Mouse (Mus musculus) left cerebral cortex, adult 11 months (tissue): ENCODE measurements around the gene Cnot6.

Experiments
- DNase-seq: peaks from one replicate; pipeline ENCODE4 v3.0.0; 2022; ENCODE audit warnings: low spot score

Cnot6 gene

GRCm38 (mm10) chr11:49654651-49655050, 57.9 kb downstream of the Cnot6 start:
- no peak for DNase-seq

DNA sequence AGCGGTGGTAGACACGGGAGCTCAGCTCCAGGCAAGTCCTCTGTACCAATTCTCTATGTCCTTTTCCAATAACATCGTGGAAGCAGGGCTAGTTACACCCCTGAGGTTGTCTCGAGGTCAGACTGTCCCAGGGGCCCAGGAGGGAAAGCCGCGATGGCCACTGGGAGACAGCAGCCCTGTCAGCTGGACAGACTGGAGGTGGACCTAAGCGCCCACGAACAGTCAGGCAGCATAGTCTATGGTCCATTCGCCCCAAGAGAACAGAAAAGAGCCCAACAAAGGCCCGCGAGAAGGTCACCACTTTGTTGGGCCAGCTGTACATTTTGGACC, 59.5 kb downstream of the Cnot6 start:
- DNase-seq, result no peak

DNA sequence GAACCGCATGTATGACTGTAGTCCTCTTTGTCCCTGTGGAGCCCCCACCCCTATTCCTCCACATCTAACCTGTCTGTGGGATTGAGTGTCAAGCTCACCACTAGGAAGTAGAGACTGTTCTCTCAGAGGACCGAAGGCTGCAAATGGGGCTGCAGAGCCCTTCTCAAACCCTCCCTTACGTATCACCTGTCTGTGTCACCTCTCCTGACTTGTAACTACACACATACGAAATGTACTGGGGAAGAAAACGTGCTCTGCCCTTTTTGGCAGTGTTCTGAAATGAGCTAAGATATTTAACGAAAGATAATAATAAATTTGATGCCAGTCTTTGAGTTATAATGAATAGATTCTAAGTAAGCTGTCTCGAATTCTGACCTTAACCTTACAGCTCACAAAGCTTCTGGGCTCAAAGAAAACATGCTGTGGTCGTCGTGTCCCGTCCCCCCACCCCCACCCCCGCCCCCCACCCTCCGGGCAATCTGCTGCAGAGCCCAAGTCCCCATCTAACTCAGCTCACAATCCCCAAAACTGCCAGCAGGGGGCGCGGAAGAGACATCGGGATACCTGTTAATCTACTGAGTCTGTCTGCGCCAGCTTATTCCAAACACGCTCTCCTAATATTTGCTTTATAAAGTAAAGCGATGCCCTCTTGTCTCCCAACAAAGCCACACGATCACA, 60.0 kb downstream of the Cnot6 start:
- peak; percentile 73 for DNase-seq

- no peak for DNase-seq
Observed at GRCm38 (mm10) chr11:49651762-49652322, 60.7 kb downstream of the Cnot6 start.

DNA sequence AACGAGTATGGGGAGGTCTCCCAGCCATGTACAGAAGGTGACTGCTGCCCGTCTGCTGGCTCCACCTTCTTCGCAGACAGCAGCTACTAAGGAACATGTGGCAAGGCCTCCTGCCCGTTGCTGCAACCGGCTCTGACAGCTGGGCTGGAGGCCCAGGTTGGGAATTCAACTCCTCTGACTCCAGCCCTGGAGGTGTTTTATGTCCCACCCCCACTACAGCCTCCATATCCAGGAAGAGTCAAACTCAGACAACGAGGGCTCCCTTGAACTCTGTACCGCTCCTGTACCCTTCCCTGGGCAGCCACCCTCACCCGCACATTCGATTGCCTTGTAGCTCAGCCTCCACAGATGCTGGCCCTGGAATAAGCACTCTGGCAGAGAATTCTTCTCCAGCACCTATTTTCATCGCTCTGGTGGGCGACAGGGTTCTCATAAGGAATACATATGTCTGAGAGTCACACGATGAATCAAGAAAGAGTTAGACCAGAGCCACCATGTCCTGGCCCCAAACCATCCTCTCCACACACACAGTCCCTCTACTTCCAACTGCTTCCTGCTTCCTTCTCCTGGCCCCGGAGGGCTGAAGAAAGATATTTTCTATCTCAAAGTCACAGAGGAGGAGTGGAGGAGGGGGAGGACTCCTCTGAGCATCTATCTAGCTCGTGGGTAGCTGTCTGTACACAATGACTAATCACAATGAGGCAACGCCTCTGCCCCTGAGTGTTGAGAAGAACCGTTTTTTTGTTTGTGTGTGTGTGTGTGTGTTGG, 61.3 kb downstream of the Cnot6 start:
- peak; percentile 55 for DNase-seq

GRCm38 (mm10) chr11:49650113-49650993, 62.2 kb downstream of the Cnot6 start:
- no peak for DNase-seq

DNA sequence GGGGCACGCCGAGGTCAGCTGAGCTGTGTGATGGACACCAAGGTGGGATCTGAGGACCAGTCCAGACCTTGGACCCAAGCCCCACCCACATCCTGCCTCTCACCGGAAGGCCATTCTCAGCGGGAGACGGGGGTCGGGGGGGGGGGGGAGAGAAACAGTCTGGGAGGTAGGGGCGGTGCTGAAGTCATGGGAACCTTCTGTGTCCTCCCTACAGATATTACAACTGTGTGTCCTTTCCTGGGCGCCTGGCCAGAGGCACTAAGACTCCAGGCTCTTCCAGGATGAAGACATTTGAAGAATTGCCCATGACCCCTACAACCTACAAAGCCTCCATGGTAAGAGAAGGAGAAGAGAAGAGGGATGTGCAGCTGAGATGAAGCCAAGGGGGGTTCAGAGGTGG, 66.8 kb downstream of the Cnot6 start:
- DNase-seq, result no peak

DNA sequence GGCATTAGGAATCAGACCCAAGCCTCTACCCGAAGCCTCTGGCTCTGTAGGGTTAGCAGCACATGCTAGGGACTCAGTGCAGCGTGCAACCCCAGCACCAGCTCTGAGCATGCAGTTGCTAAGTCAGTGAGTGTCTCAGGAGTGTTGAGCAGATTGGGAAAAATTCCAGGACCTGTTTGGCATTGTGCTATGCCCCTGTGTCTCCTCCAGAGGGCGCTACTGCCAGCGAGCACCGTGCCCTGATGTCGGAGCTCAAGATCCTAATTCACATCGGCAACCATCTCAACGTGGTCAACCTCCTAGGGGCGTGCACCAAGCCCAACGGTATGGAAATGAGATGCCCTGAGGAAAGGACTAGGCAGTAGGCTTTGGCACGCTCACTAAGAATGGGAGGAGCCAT, 76.1 kb downstream of the Cnot6 start:
- no peak for DNase-seq

DNA sequence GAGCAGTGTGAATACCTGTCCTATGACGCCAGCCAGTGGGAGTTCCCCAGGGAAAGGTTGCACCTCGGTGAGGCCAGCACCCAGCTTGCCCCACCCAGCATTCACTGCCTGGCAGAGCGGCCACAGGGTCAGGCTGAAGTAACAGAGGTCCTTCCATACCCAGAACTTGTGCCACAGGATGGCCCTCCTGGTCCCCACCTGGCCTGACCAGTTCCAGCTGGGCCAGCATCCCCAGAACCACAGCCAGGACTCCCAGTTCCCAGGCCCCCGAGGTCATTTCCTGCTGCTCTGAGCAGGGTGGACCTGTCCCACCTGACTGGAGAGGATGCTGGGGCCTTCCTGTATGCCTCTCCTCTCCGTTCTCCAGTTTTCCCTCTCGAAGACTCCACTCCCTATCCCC, 76.9 kb downstream of the Cnot6 start:
- no peak for DNase-seq

DNA sequence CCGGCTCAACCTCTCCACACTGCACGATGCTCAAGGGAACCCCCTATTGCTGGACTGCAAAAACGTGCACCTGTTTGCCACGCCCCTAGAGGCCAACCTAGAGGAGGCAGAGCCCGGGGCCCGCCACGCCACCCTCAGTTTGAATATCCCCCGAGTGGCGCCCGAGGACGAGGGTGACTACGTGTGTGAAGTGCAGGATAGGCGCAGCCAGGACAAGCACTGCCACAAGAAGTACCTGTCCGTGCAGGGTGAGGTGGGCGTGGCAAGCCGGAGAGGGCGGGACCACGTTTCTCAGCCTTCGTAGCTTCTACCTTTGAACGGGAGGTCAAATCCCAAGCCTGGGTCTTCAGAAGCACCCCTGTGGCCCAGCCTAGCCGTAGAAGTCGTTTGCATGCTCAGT, 78.4 kb downstream of the Cnot6 start:
- no peak for DNase-seq

DNA sequence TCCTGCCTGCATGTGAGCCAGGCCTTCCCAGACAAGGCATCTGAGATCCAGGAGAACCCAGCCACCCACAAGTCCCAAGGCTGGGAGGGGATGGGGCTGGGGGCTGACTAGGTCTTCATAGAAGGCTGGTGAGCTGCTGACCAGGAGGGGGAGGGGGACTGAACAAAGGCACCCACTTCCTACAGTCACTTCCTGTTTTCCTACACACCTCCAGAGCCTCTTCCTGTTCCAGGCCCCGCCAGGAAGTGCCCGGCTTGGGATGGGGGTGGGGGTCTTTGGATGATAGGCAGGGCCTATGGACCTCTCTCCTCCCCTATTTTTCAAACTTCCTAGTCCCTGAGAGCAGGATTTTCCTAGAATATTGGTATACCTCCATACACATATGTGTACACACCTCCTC, 80.3 kb downstream of the Cnot6 start:
- DNase-seq, result no peak

GRCm38 (mm10) chr11:49631154-49631553, 81.4 kb downstream of the Cnot6 start:
- no peak for DNase-seq

DNA sequence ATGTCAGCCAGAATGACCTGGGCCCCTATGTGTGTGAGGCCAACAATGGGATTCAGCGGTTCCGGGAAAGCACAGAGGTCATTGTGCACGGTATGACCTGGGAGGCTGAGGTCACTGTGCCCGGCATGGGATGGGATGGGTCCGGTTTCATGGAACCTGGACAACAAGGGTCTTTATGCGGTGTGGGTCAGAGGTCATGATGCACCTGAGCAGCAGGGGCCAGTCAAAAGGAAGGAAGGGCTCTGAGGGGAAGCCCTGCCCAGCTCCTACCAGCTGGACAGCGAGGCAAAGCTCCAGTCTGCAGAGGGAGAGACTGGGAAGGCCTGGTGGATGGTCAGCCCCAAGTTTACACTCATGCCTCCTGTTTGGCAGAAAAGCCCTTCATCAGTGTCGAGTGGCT, 85.8 kb downstream of the Cnot6 start:
- DNase-seq, result no peak

GRCm38 (mm10) chr11:49625863-49626262, 86.7 kb downstream of the Cnot6 start:
- DNase-seq, result no peak

- DNase-seq, result no peak
Observed at GRCm38 (mm10) chr11:49624156-49624555, 88.4 kb downstream of the Cnot6 start.

DNA sequence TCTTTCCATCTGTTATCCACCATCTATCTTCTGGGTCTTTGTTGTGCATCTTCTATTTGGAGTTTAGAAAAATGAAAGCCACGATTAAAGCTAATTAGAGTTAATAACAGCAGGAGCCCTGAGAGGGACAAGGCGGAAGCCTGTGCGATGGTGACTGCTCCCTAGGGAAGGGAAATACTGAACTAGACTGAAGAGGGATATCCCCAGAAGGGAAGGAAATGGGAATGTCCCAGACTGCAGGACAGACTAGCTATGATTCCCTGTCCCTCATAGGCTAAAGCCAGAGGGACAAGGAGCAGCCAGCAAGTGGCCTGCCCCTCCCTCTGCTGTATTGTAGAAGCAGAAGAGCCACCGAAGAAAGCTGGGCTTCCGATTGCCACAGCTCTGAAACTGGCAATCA, 90.6 kb downstream of the Cnot6 start:
- DNase-seq, result no peak
